Comparison of ENCODE assay signal across 8 mouse cellular contexts in genomic region chr19:53310348-53310747, GRCm38 (mm10). TPM values are rescaled to one million over a fixed set of nuclear protein-coding genes. Genes with fewer than 3 reads are reported as not detected.
DNase-seq lines count a peak whose midpoint lies in the region; ATAC-seq and TF ChIP-seq lines count a peak whose summit lies in the region.

Gene Mxi1 (plus strand): TSS chr19:53310518.

- no peaks in the 10 kb centered on the region for H3K27me3 ChIP-seq in hindbrain, embryonic 11.5 days (ENCODE audit: control insufficient read depth, insufficient read depth, low read length)
- no peaks in the 10 kb centered on the region for H3K27me3 ChIP-seq in lung, postnatal 0 days (replicated peaks; ENCODE audit: insufficient read depth, low read length)

- no peaks in the 10 kb centered on the region for H3K36me3 ChIP-seq in hindbrain, embryonic 11.5 days (ENCODE audit: control insufficient read depth, insufficient read depth, low read length)
- no peaks in the 10 kb centered on the region for H3K36me3 ChIP-seq in lung, postnatal 0 days (ENCODE audit: insufficient read depth, low read length)

- no peak for TF ChIP-seq EP300 in lung, postnatal 0 days (IDR thresholded peaks at IDR 0.05)

- H3K9me3 ChIP-seq in hindbrain, embryonic 11.5 days (ENCODE audit: control insufficient read depth, low read length) = no peaks in the 10 kb centered on the region
- H3K9me3 ChIP-seq in lung, postnatal 0 days (ENCODE audit: low read length) = no peaks in the 10 kb centered on the region

- TF ChIP-seq CTCF in lung, postnatal 0 days (IDR thresholded peaks at IDR 0.05) = peak; percentile 65

- H3K4me2 ChIP-seq in hindbrain, embryonic 11.5 days (replicated peaks; ENCODE audit: low read depth, low read length) = peak within 1 kb of the TSS; percentile 96
- peak within 1 kb of the TSS; percentile 95 for H3K4me2 ChIP-seq in lung, postnatal 0 days (replicated peaks; ENCODE audit: low read depth, low read length)

- H3K9ac ChIP-seq in hindbrain, embryonic 11.5 days (ENCODE audit: low read depth, low read length) = peak within 1 kb of the TSS; percentile 89
- H3K9ac ChIP-seq in lung, postnatal 0 days (replicated peaks; ENCODE audit: low read depth) = peak within 1 kb of the TSS; percentile 77

- DNase-seq in NIH3T3 (ENCODE audit: low read depth) = peak; percentile 92
- DNase-seq in cerebellum, postnatal 14 days = peak; percentile 85 to 92
- peak; percentile 70 to 73 for DNase-seq in frontal cortex, postnatal 14 days (ENCODE audit: low spot score in 2 of 2)
- DNase-seq in hindbrain, embryonic 11.5 days (ENCODE audit: low spot score) = peak; percentile 93
- DNase-seq in layer of hippocampus, postnatal 10 days (ENCODE audit: low spot score in 2 of 2) = peak; percentile 67 to 81
- DNase-seq in lung, postnatal 0 days (ENCODE audit: low spot score) = peak; percentile 89
- peak; percentile 71 for DNase-seq in ovary, adult 18-20 months (ENCODE audit: low spot score)
- peak; percentile 50 for DNase-seq in thymus, postnatal 0 days (ENCODE audit: low spot score)

- H3K4me1 ChIP-seq in hindbrain, embryonic 11.5 days (replicated peaks; ENCODE audit: control insufficient read depth, insufficient read depth, low read length) = 0 out of 2 replicates have a peak, but pooled peaks cover 6% of the 10 kb centered on the region
- H3K4me1 ChIP-seq in lung, postnatal 0 days (ENCODE audit: insufficient read depth, low read depth, low read length) = peaks cover 8% of the 10 kb centered on the region

- under 1% methylated on average over 37 of the region's 38 CpGs for WGBS in hindbrain, embryonic 11.5 days
- 0% methylated on average over 22 of the region's 38 CpGs for WGBS in lung, postnatal 0 days

- peak within 1 kb of the TSS; percentile 80 for H3K4me3 ChIP-seq in hindbrain, embryonic 11.5 days (ENCODE audit: low read depth, low read length)
- H3K4me3 ChIP-seq in lung, postnatal 0 days (ENCODE audit: low read depth, low read length) = peak within 1 kb of the TSS; percentile 86

- H3K27ac ChIP-seq in hindbrain, embryonic 11.5 days (ENCODE audit: low read depth, low read length) = peak within 1 kb of the TSS; percentile 93
- peak within 1 kb of the TSS; percentile 99 for H3K27ac ChIP-seq in lung, postnatal 0 days (ENCODE audit: low read length)

- peak; percentile 73 for ATAC-seq in hindbrain, embryonic 11.5 days (ENCODE audit: low FRiP score)
- ATAC-seq in lung, postnatal 0 days = peak; percentile 43

RNA-seq across cellular contexts. Expression of gene Mxi1, which starts in this region (rescaled TPM):
- polyA plus RNA-seq in hindbrain, embryonic 11.5 days (2014; fragmentation: Nextera tagmentation; extraction: Ambion mirVana) = 59.6 and 73.7 TPM in 2 replicates
- total RNA-seq in layer of hippocampus, postnatal 10 days (2021) = 10 to 100 TPM; 52.0 to 57.0 TPM
- 40.4 and 43.0 TPM in 2 replicates for polyA plus RNA-seq in lung, postnatal 0 days (2015; fragmentation: Nextera tagmentation; extraction: Ambion mirVana)
- 40.5 and 45.0 TPM in 2 replicates for polyA plus RNA-seq in thymus, postnatal 0 days (2015; fragmentation: Nextera tagmentation; extraction: Ambion mirVana)

Comparison
In these comparisons a context has a peak if more than half of its experiments do, and no peak if none do; other contexts are left out.
1. Peak in every context shown above with its lines: DNase-seq, ATAC-seq, H3K4me3 ChIP-seq and H3K27ac ChIP-seq.